Comparison of ENCODE assay signal across 22 mouse cellular contexts in the genomic region with DNA sequence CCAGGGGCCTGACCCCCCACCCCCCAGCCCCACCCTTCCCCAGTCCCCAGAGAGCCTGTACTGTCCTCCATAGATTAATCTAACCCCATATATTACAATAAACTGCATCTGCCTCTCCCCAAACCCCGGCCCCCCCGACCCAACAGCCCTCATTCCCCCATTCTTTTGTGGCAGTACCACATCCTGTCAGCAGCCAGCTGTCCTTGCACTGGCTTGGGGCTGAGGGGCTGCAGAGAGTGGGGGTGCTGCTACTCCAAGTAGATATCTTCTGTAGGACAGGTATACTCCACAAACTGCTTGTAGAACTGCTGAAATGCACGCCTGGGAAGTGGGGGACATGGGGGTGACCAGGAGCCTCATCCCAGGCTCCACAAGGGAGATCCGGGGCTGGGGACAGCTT. TPM values are rescaled to one million over a fixed set of nuclear protein-coding genes. Genes with fewer than 3 reads are reported as not detected.
DNase-seq lines count a peak whose midpoint lies in the region; TF ChIP-seq lines count a peak whose summit lies in the region.
"Had no signal": no experiment of that assay in that cellular context is flagged by ENCODE, and none has a peak within 500 bp of the region (broad histone marks: within the 10 kb centered on the region; RNA-seq: fewer than 3 reads in every experiment).

No protein-coding gene starts in this region.

- no peaks in the 10 kb centered on the region for H3K27me3 ChIP-seq in testis, adult 2 months (ENCODE audit: control insufficient read depth, insufficient read depth, low read length)
- H3K27me3 ChIP-seq: forebrain, embryonic 13.5 days; hindbrain, embryonic 13.5 days had no signal

- TF ChIP-seq CTCF in testis, adult 2 months (IDR thresholded peaks at IDR 0.05; ENCODE audit: control insufficient read depth, insufficient read depth, insufficient replicate concordance, low read depth, low read length), result no peak

- H3K4me3 ChIP-seq in testis, adult 2 months (ENCODE audit: control insufficient read depth, low read depth, low read length), result peak overlapping the region; percentile 78
- H3K4me3 ChIP-seq: forebrain, embryonic 10.5 days; forebrain, embryonic 13.5 days; heart, adult 2 months; heart, embryonic 15.5 days; hindbrain, embryonic 10.5 days; hindbrain, embryonic 13.5 days had no signal

- H3K4me1 ChIP-seq in testis, adult 2 months (ENCODE audit: control insufficient read depth, insufficient read depth, low read length), result peaks cover 6% of the 10 kb centered on the region

- TF ChIP-seq POLR2A in testis, adult 2 months (IDR thresholded peaks at IDR 0.05; ENCODE audit: control insufficient read depth, low read depth, low read length), result no peak

- H3K27ac ChIP-seq in testis, adult 2 months (ENCODE audit: control insufficient read depth, insufficient read depth, low read depth, low read length), result no peak overlapping the region
- H3K27ac ChIP-seq: forebrain, embryonic 10.5 days; forebrain, embryonic 13.5 days; heart, adult 2 months; heart, embryonic 15.5 days; hindbrain, embryonic 10.5 days; hindbrain, embryonic 13.5 days had no signal

- no peaks in the 10 kb centered on the region for H3K36me3 ChIP-seq in testis, adult 2 months (ENCODE audit: control insufficient read depth, insufficient read depth, low read length)

- no peak for DNase-seq in testis, postnatal 10 days (ENCODE audit: low spot score)
- DNase-seq in thymus, postnatal 10 days (ENCODE audit: low spot score in 2 of 2), result peak; percentile 42 to 45
- DNase-seq in thymus, postnatal 25 days, result peak; percentile 34
- DNase-seq in liver, result no peak
- no peak for DNase-seq in ovary, postnatal 10 days (ENCODE audit: low spot score)
- DNase-seq: adrenal gland, adult 2 months; adrenal gland, postnatal 14 days; cerebellum, adult 11 months; cerebellum, adult 2 months; cerebellum, postnatal 10 days; gastrocnemius, postnatal 10 days; gastrocnemius, postnatal 36 days; heart, adult 2 months; heart, postnatal 10 days; heart, postnatal 36 days had no signal

RNA-seq across cellular contexts. Expression of gene 1700029I15Rik, which starts 1.8 kb away (rescaled TPM):
- polyA plus RNA-seq in testis, adult 2 months (2012; rRNA removed), result 565 and 772 TPM in 2 replicates

RNA-seq across cellular contexts. Expression of gene Large2, which starts 9.4 kb away (rescaled TPM):
- 11.2 and 11.8 TPM in 2 replicates for polyA plus RNA-seq in testis, adult 2 months (2012; rRNA removed)
- polyA plus RNA-seq: CD4-positive, CD25-positive, alpha-beta regulatory T cell, adult 4 months had no signal

RNA-seq across cellular contexts. Expression of gene Pex16, which starts 9.6 kb away (rescaled TPM):
- 89.9 and 91.5 TPM in 2 replicates for polyA plus RNA-seq in testis, adult 2 months (2012; rRNA removed)

RNA-seq across cellular contexts. Expression of gene Mapk8ip1, which starts 17.0 kb away (rescaled TPM):
- 23.2 and 28.4 TPM in 2 replicates for polyA plus RNA-seq in testis, adult 2 months (2012; rRNA removed)

RNA-seq across cellular contexts. Expression of gene Cry2, which starts 49.7 kb away (rescaled TPM):
- polyA plus RNA-seq in testis, adult 2 months (2012; rRNA removed), result 20.4 and 22.0 TPM in 2 replicates

Comparison
In these comparisons a context has a peak if more than half of its experiments do, and no peak if none do; other contexts are left out.
1. DNase-seq: peak in thymus, postnatal 10 days (2 of 2) and thymus, postnatal 25 days (single experiment); none in testis, postnatal 10 days (single experiment), liver (single experiment) and ovary, postnatal 10 days (single experiment).